Mouse (Mus musculus) heart, postnatal 10 days (tissue): ENCODE measurements around the gene 4933427D14Rik. TPM values are rescaled to one million over a fixed set of nuclear protein-coding genes. Genes with fewer than 3 reads are reported as not detected.
"Not testable (repeated sequence)": the region's sequence is repeated elsewhere in the genome, so short reads cannot be mapped to it uniquely, and the experiment has no call there.

Experiments
- DNase-seq, 2 experiments: peaks; one replicate each; pipeline ENCODE4 v3.0.0; 2021
- intact Hi-C: fragments of 180-260 bp; cut with DNase I; formaldehyde crosslinking; loops from one replicate; pipeline ENCODE4 v1.15.1; 2025
- total RNA-seq, 2 experiments: library from RNA; stranded (reverse); gene quantifications; 2 replicates each; pipeline ENCODE4 v1.2.3; 2021

The 4933427D14Rik gene
- total RNA-seq, 2 experiments from 2014 or later: 3.8 to 4.7 TPM

DNA sequence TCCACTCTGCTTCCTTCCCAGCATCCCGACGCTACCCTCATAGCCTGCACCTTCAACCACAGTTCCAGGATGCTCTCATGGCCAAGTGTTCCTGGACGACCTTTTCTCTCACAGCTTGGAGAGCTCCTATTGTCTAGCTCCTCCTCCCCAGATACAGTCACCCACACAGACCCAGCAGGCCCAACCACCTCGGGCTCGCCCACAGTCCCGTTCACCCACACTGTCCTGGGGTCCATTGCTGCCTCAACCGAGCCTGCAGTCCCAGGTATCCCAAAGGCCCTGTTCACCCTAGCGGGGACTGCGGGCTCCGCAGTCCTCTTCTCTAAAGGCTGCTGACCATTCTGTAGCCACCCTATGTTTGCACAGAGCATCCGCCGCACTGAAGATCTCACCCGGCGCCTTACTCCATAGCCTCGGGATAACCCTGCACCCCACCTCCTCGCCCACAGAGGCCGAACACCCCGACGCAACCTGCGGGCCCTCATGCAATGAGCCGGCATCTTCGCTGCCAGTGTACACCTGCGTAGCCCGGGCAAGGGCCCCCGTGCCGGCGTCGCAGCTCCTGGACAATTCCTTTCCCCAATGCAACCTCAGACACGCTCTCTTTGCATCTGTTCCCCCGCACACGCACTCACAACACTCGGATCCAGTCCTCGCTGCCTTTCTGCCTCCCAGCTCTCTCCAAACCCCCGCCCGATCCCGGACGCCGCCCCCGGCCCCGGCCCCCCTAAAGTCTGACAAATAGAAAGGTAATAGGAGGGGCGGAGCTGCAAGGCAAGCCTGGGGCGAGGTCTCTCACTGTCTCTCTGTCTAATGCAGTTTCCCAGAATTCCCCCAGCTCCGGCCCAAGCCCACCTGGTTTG is 687 bp downstream of the 4933427D14Rik start, which contains the start of gene Gm43951:
TSS of gene Gm43951 (minus strand) at position 500 of the 863 bp plus-strand sequence.
- intact Hi-C loops: loop anchor here (5.0 kb wide), 1 partner anchor 154 kb away; no protein-coding TSS in a partner anchor
- peak; percentile 20 to 41 for DNase-seq

DNA sequence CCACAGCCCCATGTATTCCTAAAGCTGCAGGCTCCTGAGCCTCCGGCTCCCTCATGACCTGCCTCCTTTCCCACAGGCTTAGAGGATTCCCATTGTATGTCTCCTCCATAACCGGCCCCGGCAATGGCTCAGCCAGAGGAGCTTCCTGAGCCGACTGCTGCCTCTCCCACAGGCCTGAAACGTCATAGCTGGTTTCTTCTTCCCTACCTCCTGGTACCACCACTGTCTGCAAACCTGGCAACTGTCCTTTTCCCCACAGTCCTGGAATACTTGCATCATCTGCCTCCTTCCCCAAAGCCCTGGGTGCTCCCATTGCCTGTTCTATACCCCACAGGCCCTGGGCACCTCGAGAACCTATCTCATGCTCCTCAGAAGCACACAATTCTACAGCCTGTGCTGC is 2.0 kb downstream of the 4933427D14Rik start:
- intact Hi-C loops: loop anchor here (5.0 kb wide), 1 partner anchor 153 kb away; no protein-coding TSS in a partner anchor
- DNase-seq: no peak

DNA sequence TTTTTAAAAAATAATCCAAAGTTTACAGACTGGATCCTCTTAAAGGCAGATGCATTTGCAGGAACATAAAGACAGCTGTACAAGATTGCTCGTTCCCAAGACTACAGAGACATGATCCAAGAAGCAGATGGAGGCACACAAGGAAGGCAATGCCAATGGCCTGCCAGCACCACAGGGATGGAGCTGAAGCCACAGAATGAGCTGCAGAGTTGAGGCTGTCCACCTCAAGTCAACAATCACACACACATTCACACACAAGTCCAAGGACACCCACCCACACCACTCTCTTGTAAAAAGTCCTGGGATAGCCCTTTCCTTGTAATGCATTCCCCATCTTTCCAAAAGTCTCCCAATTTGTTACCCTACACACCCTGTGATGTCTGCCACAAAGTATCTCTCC is 3.8 kb downstream of the 4933427D14Rik start:
- no peak for DNase-seq
- intact Hi-C loops: no loop called here

DNA sequence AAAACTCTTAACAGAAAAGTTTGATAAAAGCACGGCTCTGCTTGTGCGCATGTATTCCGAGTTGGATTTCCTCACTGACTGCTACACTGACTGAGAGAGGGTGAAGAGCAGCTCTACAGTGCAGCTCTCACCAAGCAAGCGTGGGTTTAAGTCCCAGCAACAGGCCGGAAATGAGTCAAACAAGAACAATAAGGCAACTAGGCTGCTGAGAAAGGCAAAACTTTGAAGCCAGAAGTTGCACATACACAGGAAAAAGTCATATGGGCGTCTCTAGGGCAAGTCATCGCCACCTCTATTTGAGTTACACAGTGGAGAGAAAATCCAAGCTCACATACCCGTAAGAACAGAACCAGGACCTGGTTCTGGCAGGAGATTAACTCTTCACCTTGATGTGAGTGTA is 10.8 kb downstream of the 4933427D14Rik start:
- peak in 1 of 2 experiments; percentile 15 for DNase-seq
- intact Hi-C loops: no loop called here

DNA sequence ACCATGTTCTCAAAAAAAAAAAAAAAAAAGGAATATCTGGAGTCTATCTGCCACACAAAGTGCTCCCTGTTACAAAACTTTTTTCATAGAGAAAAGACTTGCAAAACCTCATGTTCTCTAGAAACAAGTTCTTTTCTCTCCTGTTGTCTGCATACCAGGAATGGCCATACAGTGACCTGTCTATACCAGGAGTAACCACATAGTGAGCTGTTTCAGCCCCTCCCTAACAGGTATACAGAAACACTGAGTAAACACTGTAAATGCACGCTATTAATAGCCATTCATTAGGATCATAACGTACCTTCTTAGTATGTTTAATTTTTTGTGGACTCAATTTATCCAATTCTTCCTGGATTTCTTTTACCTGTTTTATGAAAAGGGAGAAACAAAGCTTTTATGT is 13.0 kb downstream of the 4933427D14Rik start:
- DNase-seq: no peak
- intact Hi-C loops: no loop called here

DNA sequence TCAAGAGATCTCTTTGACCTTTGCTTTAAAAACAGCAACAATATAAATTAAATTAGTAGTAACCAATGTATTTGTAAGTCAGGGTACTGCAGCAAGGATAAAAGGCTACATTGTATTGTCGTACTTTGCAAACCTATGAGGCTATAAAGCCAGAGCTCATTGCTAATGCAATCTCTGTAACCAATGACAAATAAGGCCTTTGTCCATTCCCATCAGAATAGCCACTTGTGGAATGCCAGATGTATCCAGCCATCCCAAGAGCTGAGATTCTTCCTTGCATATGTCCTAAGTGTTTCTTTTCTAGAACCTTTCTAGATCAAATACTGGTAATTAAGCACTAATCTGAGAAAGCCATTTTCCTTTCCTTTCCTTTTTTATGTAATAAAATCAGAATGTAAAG is 16.4 kb downstream of the 4933427D14Rik start:
- DNase-seq: no peak
- intact Hi-C loops: no loop called here

DNA sequence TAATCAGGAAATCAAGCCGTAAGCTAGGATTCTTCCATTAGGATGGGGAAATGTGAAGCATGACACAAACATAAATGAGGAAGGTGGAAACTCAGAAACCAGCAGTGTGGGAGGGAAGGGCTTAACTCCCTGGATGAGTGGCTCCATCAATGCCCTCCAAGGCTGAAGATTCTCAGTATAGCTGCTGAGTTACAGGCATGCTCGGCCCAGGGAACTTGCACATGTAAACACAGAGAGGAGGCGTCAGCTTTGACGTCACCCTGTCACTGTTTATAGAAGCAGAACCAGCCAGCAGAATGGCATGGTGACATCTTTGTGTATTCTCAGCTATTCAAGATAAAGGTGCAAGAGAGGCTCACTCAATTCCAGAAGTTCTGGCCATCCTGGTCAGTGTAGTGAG is 23.0 kb downstream of the 4933427D14Rik start:
- intact Hi-C loops: no loop called here

DNA sequence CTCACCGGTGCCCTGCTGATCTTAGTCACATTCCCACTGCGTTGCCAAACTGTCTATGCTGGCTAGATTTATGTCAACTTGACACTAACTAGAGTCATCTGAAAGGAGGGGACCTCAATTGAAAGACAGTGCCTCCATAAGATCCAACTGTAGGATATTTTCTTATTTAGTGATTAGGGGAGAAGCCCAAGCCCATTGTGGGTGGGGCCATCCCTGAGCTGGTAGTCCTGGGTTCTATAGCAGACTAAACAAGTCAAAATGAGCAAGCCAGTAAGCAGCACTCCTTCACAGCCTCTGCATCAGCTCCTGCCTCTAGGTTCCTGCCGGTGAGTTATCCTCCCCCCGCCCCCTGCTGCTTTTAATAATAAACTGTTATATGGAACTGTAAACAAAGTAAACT is 26.1 kb downstream of the 4933427D14Rik start:
- intact Hi-C loops: no loop called here
- DNase-seq: no peak

More for the DNA sequence above, 23.0 kb downstream of the 4933427D14Rik start:
- DNase-seq: no peak

DNA sequence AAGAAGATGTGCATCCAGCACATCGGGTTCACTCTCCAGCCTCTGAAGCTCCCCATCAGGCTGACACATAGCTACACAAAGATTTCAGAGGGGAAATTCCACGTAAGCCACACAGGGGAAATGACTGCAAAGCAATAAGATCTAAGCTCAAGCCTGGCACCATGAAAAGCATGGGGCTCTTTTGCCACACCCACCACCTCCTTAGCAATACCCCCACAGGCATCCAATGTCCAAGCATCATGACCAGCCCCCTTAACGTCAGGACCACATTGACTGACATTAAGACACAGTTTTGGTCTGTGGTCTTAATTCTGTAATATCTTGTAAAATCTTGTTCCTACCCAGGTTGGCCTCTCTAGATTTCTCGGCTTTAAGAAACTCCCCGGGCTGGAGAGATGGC is 26.7 kb downstream of the 4933427D14Rik start:
- intact Hi-C loops: no loop called here
- no peak for DNase-seq

DNA sequence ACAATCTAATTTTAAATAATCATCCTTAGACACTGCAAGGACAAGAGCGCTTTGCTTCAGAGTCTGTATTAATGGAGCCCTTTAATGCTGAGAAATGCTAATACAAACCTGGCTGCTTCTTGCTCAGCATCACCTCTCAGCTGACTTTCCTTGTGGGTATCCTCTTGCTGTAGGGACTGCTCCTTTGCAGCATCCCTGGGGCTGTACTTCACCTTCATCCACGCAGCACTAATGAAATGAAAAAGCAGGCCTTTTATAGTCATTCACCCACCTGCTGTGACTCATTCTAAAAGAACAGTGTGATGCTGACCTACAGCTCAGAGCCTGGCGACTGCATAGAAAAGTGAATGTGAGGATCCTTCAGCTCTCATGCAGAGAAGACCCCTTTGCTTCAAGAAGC is 30.7 kb downstream of the 4933427D14Rik start:
- DNase-seq: no peak
- intact Hi-C loops: no loop called here

DNA sequence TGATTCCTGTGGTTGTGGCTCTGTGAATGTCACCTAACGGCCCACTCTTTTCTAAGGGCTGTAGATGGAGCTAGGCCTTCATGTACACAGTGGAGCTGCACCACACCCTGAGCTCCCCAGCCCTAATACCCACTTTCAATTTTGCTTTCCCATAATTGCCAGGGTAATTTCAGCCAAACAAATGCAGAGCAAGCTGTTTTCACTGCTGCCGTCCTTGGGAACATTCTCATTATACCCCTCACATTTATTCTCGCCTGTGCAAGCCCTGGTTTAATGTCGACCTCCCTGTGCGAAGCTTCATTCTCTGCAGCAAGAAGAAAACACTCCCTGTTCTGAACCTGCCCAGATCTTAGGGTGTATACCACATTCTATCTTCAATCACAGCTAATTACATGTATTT is 31.3 kb downstream of the 4933427D14Rik start:
- intact Hi-C loops: no loop called here

DNA sequence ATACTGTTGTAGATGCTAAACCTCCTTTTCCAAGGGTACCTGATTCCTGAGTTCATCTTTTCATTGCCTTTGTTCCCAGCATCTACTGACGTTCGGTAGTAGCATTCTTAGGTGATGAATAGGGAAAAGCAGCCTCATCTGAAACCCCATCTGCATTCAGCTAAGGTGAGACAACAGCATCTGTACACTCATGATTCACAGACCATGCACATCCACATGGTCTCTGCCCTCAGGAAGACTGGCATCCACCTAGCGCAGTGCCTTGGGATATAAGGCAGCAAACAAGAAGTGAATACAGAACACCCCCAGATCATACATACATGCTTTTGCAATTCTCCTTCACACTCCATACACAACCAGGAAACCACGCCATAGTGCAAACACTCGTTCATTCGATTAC is 32.5 kb downstream of the 4933427D14Rik start:
- no peak for DNase-seq
- intact Hi-C loops: no loop called here

More for the DNA sequence above, 31.3 kb downstream of the 4933427D14Rik start:
- DNase-seq: no peak

DNA sequence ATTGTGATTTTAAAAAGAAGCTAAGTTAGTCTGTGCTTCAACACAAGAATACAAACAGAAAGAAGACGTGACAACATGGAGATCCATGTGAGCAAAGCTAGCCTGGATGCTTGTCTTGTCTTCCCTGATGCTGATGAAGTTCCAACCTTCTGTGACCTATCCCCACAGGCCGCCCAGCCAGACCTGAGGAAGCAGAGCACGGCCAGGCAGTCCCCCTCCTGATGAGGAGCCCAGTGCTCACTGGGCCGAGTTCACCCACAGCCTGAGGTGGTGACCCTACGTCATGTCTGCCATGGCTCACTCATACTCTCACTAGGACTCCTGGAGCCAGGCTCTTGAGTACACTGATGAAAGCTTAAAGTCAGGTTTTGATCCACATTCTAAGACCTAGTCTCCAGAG is 33.8 kb downstream of the 4933427D14Rik start:
- no peak for DNase-seq
- intact Hi-C loops: no loop called here

DNA sequence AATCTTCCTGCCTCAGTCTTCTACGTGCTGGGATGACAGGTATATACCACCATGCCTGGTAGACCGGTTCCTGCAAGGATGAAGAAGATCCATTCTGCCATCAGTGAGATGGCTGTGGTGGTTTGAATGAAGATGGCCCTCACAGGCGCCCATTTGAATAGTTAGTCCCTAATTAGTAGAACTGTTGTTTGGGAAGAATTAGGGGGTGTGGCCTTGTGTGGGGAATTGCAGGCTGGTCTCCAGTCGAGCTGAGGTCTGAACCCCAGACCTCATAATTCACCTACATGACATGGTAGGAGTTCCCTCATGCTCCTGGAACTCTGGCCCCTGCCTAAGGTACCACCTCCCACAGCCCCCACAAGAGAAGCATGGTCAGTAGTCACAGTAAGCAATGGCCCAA is 35.4 kb downstream of the 4933427D14Rik start:
- DNase-seq, intact Hi-C loops: not testable (repeated sequence)

DNA sequence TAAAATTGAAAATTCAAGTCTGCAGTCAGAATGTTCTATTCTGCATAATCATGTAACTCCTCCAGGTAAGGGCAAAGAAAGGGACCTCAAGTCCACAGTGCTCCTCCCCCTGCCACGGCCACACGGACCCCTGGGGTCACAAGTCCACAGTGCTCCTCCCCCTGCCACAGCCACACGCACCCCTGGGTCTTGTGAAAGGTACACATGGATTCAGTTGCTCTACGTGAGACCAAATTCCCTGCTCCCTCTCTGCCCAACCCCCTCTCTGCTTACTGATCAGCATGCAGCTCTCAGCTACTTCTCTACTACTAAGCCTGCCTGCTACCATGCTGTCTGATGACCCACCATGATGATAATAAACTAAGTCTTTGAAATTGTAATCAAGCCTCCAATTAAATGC is 37.4 kb downstream of the 4933427D14Rik start:
- no peak for DNase-seq
- intact Hi-C loops: no loop called here

DNA sequence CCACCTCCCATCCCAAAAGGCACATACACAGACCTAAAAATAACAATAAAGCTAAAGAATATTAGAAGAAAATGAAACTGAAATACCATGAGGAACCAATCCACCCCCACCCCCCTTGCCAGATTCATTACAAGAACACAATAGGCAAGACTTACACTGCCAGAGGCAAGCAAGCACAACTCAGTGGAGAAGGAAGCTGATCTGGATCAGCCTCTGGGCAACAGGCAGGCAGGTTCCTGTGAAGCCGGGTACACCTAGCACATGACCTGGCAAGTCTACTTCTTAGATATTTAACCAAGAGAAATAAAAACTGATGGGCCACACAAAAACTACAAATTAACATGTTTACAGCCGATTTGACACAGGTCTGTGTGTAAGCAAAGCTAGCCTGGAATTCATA is 44.1 kb downstream of the 4933427D14Rik start:
- intact Hi-C loops: no loop called here
- DNase-seq: no peak

DNA sequence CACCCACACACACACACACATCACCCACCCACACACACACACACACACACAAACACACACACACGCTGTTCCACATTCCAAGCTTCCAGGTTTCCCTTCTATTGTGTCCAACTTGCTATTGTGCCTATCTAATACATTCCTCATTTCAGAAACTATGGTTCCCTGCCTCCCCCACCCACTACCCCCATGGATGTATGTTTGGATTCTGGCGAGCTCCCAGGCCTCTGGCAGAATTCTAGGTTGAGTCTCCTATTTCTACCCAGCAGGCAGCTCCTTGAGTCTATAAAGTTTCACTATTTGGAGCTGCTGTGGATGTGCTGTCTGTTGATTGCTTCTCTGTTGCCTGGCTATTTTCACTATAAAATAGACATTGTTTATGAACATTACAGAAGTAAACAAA is 50.6 kb downstream of the 4933427D14Rik start:
- no peak for DNase-seq
- intact Hi-C loops: no loop called here

DNA sequence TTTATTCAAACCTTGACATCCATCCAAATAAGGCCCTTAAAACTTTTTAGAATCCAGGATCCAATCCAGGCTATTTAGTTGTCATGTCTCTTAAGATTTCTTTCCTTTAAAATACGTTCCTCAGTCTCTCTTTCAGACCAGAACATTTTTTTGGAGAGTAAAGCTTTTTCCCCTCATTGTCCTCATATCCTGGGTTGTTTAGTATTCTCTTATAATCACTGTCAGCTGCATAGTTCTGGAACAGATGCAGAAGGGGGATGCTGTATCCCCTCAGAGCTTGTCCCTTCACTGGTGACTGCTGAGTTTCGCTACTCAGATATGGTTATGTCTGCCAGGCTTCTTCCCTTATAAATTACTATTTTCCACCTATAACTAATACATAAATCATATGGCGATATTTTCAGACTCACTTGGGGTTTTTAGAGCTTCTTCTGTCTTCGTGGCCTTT is 51.3 kb downstream of the 4933427D14Rik start:
- no peak for DNase-seq
- intact Hi-C loops: no loop called here

DNA sequence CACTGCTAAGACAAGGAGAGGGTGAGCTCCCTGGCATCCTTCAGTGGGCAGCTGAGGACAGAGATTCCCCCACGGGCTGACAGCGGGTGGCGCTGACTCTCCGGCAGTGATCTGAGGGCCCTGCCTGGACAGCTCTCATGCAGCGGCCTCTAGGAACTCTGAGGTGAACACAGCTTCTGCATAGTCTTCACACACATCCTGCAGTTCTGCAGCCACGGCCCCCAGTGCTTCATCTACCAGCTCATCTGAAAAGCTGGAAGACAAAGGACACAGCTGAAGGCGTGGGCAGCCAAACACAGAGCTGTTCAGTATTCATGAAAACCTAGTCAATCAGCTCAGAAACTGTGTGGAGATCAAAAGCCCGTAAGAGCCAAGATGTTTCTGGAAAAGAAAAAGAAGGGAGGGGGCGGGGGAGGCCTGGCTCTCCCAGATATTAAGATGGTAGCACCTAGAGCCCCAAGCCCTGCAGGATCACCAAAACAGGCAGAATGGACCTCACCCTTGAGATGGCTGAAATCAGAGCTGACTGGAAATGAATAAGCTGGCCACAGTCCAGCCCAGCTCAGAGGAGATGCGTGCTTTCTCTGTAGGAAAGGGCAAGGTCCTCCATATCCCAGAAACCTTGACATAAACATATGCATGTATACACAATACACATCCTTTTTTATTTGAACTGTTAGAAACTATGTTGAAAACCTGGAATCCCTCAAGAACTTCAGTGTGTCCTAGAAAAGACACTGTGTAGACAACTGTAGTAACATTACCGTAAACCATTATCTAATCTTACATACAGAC is 51.9 kb downstream of the 4933427D14Rik start:
- intact Hi-C loops: no loop called here
- DNase-seq: no peak

DNA sequence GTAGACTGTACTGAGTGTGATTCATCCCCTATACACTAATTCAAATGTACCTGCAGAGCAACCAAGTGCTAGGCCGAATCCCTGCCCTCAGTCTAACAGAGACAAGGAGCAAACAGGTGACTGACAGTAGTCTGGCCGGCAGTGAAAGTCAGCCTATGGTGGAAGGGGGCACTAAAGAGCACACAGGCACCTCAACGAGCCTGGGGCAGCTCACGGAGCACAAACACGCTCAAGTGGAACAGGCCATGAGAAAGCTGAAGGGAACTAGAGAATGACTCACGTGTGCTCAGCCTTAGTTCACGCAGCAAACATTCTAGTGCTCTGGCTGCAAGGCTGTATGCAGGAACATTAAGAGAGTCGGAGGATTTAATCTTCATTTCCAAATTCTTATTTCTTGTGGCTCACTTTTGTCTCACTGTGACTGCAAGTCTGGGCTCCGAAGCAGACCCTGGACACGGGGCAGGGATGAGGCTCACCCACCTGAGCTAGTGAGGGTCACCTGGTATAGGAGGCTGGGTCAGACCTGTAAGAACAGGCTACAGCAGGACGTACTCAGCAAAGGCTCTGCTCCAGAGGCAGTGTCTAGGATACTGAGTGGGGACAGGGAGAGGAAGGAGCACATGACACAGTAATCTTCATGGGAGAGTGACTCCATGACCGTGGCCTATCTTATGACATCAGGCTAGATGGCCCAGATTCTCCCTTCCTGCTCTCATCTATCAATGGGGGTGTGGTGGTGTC is 54.0 kb downstream of the 4933427D14Rik start:
- intact Hi-C loops: no loop called here
- no peak for DNase-seq

DNA sequence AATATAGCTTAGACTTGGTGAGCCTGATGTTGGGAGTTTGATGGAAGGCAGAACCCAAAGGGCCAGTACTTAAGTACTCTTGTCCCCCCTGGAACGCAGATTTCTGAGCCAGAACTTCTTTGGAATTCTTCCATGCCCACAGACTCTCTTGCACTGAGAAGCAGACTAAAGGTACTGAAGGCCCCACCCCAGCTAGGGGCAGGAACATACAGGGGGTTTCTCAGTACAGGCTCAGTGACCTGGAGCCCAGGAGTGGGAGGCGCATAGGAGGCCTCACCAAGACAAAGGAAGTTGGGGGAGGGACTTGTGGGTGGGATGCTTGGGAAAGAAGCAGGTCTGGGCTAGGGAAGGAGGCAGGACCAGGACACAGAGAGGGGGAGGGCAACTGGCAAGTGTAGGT is 56.1 kb downstream of the 4933427D14Rik start:
- intact Hi-C loops: no loop called here
- no peak for DNase-seq
